Mouse (Mus musculus) heart, embryonic 11.5 days (tissue): Measurements from ENCODE around the gene Ube2e2. TPM values are rescaled to one million over a fixed set of nuclear protein-coding genes. Genes with fewer than 3 reads are reported as not detected.

Experiments
- ATAC-seq: fragments of 200-750 bp; cut with Nextera tagmentation; replicated peaks from 2 replicates; pipeline ENCODE4 v1.8.0; 2017; ENCODE audit warnings: moderate library complexity; ENCODE audit not compliant: insufficient number of reproducible peaks, low FRiP score, low TSS enrichment
- H3K27ac ChIP-seq: fragments of 300-500 bp; sonication (generic); 2 replicates; pipeline ENCODE4 v1.5.1; 2014; ENCODE audit warnings: mild to moderate bottlenecking, low read depth, low read length
- H3K27me3 ChIP-seq: fragments of 300-500 bp; sonication (generic); 2 replicates; pipeline ENCODE4 v1.6.1; 2014; ENCODE audit warnings: mild to moderate bottlenecking, low read length, mixed read lengths; ENCODE audit not compliant: control insufficient read depth, insufficient read depth
- H3K36me3 ChIP-seq: fragments of 300-500 bp; sonication (generic); 2 replicates; pipeline ENCODE4 v1.6.1; 2014; ENCODE audit warnings: mild to moderate bottlenecking, low read length, moderate library complexity, mixed read lengths; ENCODE audit not compliant: control insufficient read depth, insufficient read depth
- H3K4me1 ChIP-seq: fragments of 300-500 bp; sonication (generic); 2 replicates; pipeline ENCODE4 v1.6.1; 2014; ENCODE audit warnings: low read length; ENCODE audit not compliant: control insufficient read depth, insufficient read depth
- H3K4me2 ChIP-seq: fragments of 300-500 bp; sonication (generic); 2 replicates; pipeline ENCODE4 v1.6.1; 2014; ENCODE audit warnings: mild to moderate bottlenecking, moderate library complexity
- H3K4me3 ChIP-seq: fragments of 300-500 bp; sonication (generic); 2 replicates; pipeline ENCODE4 v1.5.1; 2014; ENCODE audit warnings: low read depth, low read length
- H3K9ac ChIP-seq: fragments of 300-500 bp; sonication (generic); 2 replicates; pipeline ENCODE4 v1.6.1; 2014; ENCODE audit warnings: mild to moderate bottlenecking, low read depth, low read length, moderate library complexity
- H3K9me3 ChIP-seq: fragments of 300-500 bp; sonication (generic); replicated peaks from 2 replicates; pipeline ENCODE4 v1.6.1; 2016; ENCODE audit warnings: low read length; ENCODE audit not compliant: control insufficient read depth
- WGBS: fragments of 180-500 bp; shearing (Covaris S2); extraction: QIAGEN DNeasy Blood & Tissue Kit; methylation state at CpG from one replicate; pipeline ENCODE4 v1.1.7; 2014; ENCODE audit not compliant: insufficient replicate concordance; 5-methylcytosine and 5-hydroxymethylcytosine counted together
- polyA plus RNA-seq: library from polyadenylated mRNA; unstranded; fragments of >200 nt; fragmentation: Nextera tagmentation; extraction: Ambion mirVana; gene quantifications from 2 replicates; pipeline ENCODE4 v1.2.1, GENCODE M21; 2014

The Ube2e2 gene
- polyA plus RNA-seq, 1 experiment from 2014 or later, result 38.6 TPM

DNA sequence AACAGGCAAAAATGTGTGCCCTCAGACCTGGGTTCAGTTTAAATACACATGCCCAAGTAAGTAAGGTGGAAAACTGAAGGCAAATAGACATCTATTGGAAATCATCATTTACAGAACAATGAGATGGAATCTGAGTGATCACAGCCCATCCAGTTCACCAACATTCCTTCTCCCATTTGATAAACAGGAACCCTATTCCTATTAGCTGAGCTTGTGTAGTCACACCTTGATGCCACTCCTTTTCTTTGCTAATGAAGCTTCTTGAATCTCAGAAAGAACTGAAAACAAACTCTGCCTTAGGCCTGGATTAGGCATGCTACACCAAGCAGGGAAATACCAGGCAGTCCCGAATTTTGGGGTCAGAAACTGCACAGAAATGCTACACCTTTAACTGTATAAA, 227.8 kb downstream of the Ube2e2 start:
- ATAC-seq, result no peak

DNA sequence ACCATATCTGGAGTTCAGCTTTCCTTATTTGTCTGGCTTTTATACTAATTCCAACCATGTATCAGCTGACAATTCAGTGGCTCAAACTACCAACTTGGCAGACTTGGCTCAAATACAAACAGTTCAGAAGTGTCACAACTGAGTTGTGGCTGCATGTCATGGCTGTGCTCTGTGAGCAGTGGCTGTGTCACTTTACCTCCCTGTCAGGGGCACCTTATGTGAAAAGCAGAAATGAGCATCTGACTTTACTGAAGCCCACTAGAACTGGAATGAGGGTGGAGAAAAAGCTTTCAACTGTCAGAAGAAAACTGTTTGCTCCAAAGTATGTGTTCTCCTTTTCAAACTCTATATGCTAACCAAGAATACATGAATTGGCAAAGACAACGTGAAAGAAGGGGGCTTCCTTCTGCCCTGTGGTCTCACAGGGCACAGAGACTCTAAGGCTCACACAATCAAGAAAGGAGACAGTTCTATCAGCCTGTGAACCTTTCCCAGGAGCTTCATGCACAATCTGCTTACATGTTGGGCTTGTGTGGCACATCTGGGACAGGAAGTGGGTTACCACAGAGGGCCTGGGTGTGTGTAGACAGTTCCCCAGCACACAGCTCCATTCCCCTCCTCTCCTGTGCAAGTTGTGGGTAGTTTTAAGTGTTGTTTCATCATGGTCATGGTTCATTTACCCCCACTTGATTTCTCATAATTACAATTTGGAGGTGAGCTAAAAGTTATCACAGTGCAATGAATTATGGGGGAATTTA, 228.6 kb downstream of the Ube2e2 start:
- Histone ChIP-seq H3K4me2 (no peak overlapping the region), H3K4me1 (no peaks in the 10 kb centered on the region), H3K9ac (no peak overlapping the region), H3K36me3 (no peaks in the 10 kb centered on the region), H3K27me3 (no peaks in the 10 kb centered on the region), H3K27ac (no peak overlapping the region), H3K4me3 (no peak overlapping the region), H3K9me3 (peaks cover 9% of the 10 kb centered on the region)
- ATAC-seq, result no peak
- WGBS, result 62% methylated on average over 1 of the region's 1 CpGs

More for the DNA sequence above, 227.8 kb downstream of the Ube2e2 start:
- 67% methylated on average over 1 of the region's 1 CpGs for WGBS
- Histone ChIP-seq H3K4me1 (no peaks in the 10 kb centered on the region), H3K36me3 (no peaks in the 10 kb centered on the region), H3K27ac (no peak overlapping the region), H3K9me3 (peaks cover 9% of the 10 kb centered on the region; the same call in 1 of the 2 replicates), H3K27me3 (no peaks in the 10 kb centered on the region), H3K9ac (no peak overlapping the region), H3K4me2 (no peak overlapping the region), H3K4me3 (no peak overlapping the region)

DNA sequence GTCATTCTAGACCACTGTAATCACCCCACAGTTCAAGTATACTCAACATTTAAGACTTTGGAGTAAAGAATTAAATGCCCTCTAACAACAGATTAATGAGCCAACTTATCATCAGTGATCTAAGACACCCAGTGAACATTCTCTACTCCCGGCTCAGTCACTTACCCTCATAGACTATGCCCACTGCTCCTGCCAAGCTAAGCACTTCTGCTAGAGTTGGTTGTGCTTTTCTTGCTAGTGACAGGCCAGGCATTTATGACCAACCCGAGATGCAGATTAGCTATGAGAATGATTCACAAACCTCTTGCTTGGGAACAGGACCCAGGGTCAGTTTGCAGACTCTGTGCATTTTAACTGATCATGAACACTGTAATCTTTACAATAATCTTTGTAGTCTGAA, 230.4 kb downstream of the Ube2e2 start:
- Histone ChIP-seq H3K4me2 (no peak overlapping the region), H3K4me3 (no peak overlapping the region), H3K9me3 (peaks cover 9% of the 10 kb centered on the region), H3K36me3 (no peaks in the 10 kb centered on the region), H3K27ac (no peak overlapping the region), H3K9ac (no peak overlapping the region), H3K27me3 (no peaks in the 10 kb centered on the region), H3K4me1 (no peaks in the 10 kb centered on the region)
- WGBS, result 81% methylated on average over 2 of the region's 2 CpGs
- no peak for ATAC-seq

DNA sequence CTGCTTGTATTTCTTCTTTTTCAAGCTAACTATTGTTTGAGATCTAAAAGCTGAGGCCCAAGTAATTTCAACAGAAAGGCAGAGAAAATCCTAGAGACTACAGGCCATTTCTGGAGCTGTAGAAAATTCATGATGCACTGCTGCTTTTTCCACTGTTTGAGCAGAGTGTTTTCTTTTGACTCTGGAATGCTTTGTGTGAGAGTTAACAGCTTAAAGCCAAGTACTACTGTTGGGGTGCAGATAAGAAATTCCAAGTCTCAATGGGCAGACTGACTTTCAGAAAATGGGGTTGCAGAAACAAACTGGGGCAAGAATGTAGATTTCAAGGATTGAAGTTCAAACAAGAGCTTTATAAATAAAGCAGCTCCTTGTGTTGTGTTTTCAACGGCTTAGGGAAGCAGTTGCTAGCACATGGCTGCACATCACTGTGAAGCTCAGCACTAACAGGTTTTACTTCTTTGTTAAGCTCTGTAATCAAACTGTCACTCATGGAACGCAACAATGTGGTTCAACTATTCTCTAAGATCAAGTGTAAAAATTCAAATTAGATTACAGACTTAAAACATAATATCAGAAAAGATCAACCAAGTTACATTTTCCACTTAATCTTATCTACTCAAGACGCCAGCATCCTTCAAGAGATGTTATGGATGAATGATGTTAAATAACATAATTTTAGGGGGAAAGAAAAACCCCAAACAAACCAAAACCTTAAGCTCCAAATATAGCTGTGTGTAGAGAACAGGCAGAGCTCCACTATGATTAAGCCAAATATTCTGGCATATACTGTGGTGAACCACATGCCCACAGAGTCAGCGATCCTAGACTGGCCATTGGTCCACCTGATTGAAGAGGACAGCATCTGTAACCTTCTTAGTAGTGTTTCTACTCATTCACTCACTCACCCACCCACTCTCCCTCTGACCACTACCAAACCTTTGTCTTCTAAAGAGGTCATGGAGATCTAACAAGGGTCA, 236.0 kb downstream of the Ube2e2 start:
- no peak overlapping the region for H3K9ac ChIP-seq
- 68% methylated on average over 4 of the region's 4 CpGs for WGBS
- H3K27ac ChIP-seq, result no peak overlapping the region
- H3K27me3 ChIP-seq, result no peaks in the 10 kb centered on the region
- H3K4me1 ChIP-seq, result 0 out of 2 replicates have a peak, but pooled peaks cover 3% of the 10 kb centered on the region
- no peak overlapping the region for H3K4me3 ChIP-seq
- ATAC-seq, result no peak
- H3K4me2 ChIP-seq, result no peak overlapping the region
- H3K36me3 ChIP-seq, result no peaks in the 10 kb centered on the region
- peaks cover 9% of the 10 kb centered on the region for H3K9me3 ChIP-seq

DNA sequence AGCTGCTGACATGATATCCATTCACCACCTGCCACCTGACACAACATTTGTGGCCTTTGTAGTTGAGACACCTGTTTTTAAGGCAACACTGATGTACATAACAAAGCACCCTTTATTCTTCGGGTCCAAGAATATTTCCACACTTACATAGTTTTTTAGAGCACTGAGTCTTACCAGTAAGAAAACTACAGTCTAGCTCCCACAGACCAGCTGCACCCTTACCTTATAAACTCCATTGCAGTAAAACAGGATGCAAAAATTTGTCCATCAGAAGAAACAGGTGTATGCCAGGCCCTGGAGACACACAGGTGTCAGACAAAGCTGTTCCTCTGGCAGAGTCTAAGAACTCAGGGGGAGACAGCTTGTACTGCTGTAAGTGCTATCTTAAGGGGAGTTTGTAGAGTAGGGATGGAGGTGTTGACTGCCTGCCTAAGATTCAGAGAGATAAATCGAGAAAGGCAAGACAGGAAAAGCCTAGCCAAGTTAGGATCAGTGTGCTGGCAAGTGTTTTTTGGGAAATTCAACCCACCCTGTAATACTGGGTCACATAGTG, 244.9 kb downstream of the Ube2e2 start:
- H3K9ac ChIP-seq, result no peak overlapping the region
- H3K4me1 ChIP-seq, result no peaks in the 10 kb centered on the region
- no peak overlapping the region for H3K27ac ChIP-seq
- no peaks in the 10 kb centered on the region for H3K27me3 ChIP-seq
- H3K4me3 ChIP-seq, result no peak overlapping the region
- 59% methylated on average over 2 of the region's 2 CpGs for WGBS
- no peaks in the 10 kb centered on the region for H3K36me3 ChIP-seq
- H3K9me3 ChIP-seq, result no peaks in the 10 kb centered on the region
- no peak for ATAC-seq
- H3K4me2 ChIP-seq, result no peak overlapping the region

DNA sequence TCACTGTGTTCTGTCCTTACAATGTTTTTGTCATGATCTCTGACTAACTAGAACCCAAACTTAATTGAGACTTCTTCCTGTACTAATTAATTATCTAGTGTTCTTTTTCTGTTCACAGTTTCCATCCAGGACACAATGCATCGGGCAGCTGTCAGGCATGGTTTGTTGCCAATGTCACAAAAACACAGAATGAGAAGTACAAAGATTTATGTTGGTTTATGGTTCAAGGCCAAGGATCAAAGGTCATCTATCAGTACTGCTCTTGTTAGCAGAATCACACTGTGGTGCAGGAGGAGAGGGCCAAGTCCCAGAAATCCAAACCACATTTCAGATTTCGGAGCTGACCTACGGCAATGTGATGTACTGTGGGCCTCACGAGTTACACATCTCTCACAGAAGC, 252.4 kb downstream of the Ube2e2 start:
- 84% methylated on average over 4 of the region's 4 CpGs for WGBS
- Histone ChIP-seq H3K9me3 (no peaks in the 10 kb centered on the region), H3K27me3 (no peaks in the 10 kb centered on the region), H3K4me2 (no peak overlapping the region), H3K4me3 (no peak overlapping the region), H3K27ac (no peak overlapping the region), H3K4me1 (no peaks in the 10 kb centered on the region), H3K36me3 (no peaks in the 10 kb centered on the region), H3K9ac (no peak overlapping the region)
- ATAC-seq, result no peak

DNA sequence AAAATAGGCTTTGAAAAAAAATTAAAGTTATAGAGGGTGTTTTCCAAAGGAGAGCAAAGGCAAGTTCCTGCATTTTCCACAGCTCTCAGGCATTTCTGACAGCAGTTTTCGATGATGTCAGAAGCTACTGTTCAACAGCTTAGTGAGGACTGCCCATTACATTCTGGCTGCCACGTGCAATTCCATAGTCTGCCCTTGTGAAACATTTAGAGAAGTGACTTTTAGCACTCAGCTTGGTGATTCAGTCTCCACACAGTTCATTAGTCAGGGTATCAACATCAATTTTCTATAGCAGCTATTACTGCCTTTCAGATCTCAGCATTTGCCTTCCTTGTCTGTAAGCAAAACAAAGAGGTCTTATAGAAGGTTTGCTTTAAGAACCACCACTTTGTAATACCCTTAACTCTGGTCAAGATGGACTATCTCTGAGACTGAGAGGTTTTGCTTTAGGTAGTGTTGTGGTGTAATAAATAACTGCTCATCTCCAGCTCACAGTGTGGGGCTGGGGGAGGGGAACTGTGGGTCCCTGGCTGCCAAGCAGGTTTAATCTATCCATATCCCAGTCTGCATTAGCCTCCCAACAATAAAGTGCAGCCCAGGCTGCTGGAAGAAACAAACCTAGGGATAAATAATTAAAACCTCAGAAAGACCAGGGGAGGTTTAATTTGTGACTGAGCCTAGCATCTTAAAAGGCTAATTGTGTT, 255.2 kb downstream of the Ube2e2 start:
- H3K27ac ChIP-seq, result no peak overlapping the region
- ATAC-seq, result no peak
- no peak overlapping the region for H3K9ac ChIP-seq
- H3K4me2 ChIP-seq, result no peak overlapping the region
- H3K9me3 ChIP-seq, result no peaks in the 10 kb centered on the region
- 58% methylated on average over 2 of the region's 2 CpGs for WGBS
- no peak overlapping the region for H3K4me3 ChIP-seq
- H3K27me3 ChIP-seq, result no peaks in the 10 kb centered on the region
- no peaks in the 10 kb centered on the region for H3K4me1 ChIP-seq
- no peaks in the 10 kb centered on the region for H3K36me3 ChIP-seq

DNA sequence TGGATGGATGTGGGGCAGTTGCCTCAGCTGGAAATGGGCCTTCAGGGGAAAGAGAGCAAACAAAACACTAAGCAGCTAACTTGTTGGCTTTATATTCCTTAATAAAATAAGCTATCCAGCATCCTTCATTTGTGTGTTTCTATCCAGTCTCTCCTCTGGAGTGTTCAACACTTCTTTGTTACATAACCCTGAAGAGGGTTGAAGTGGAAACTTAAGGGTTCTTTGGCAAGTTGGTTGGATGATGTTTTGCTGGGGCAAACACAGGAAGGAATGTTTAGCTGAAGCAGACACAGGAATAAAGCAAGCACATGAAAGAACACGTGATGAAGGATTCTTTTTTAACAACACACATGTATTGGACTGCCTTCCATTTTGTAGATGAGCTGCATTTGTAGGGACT, 256.3 kb downstream of the Ube2e2 start:
- no peaks in the 10 kb centered on the region for H3K36me3 ChIP-seq
- WGBS, result 92% methylated on average over 1 of the region's 1 CpGs
- H3K4me2 ChIP-seq, result no peak overlapping the region

More for the DNA sequence above, 256.3 kb downstream of the Ube2e2 start:
- ATAC-seq, result no peak
- Histone ChIP-seq H3K4me3 (no peak overlapping the region), H3K27ac (no peak overlapping the region), H3K9ac (no peak overlapping the region), H3K9me3 (no peaks in the 10 kb centered on the region), H3K4me1 (peaks cover under 1% of the 10 kb centered on the region; the same call in 1 of the 2 replicates), H3K27me3 (no peaks in the 10 kb centered on the region)
